Mouse (Mus musculus) embryonic facial prominence, embryonic 13.5 days (tissue): ENCODE results near the gene 2310061N02Rik. TPM values are rescaled to one million over a fixed set of nuclear protein-coding genes. Genes with fewer than 3 reads are reported as not detected.

Experiments used
- ATAC-seq: fragments of 200-750 bp; cut with Nextera tagmentation; 2 replicates; pipeline ENCODE4 v1.8.0; 2017; ENCODE audit warnings: low read depth; ENCODE audit not compliant: insufficient number of reproducible peaks, insufficient read depth, low FRiP score, low TSS enrichment
- H3K27ac ChIP-seq: fragments of 300-500 bp; sonication (generic); 2 replicates; pipeline ENCODE4 v1.5.1; 2015; ENCODE audit warnings: moderate library complexity, mild to moderate bottlenecking, inconsistent platforms
- H3K27me3 ChIP-seq: fragments of 300-500 bp; sonication (generic); 2 replicates; pipeline ENCODE4 v1.6.1; 2015; ENCODE audit warnings: mild to moderate bottlenecking, inconsistent platforms
- H3K36me3 ChIP-seq: fragments of 300-500 bp; sonication (generic); 2 replicates; pipeline ENCODE4 v1.6.1; 2015; ENCODE audit warnings: mild to moderate bottlenecking, inconsistent platforms
- H3K4me1 ChIP-seq: fragments of 300-500 bp; sonication (generic); 2 replicates; pipeline ENCODE4 v1.6.1; 2015; ENCODE audit warnings: inconsistent platforms
- H3K4me2 ChIP-seq: fragments of 300-500 bp; sonication (generic); 2 replicates; pipeline ENCODE4 v1.6.1; 2015; ENCODE audit warnings: moderate library complexity, mild to moderate bottlenecking, inconsistent platforms
- H3K4me3 ChIP-seq: fragments of 300-500 bp; sonication (generic); 2 replicates; pipeline ENCODE4 v1.5.1; 2015; ENCODE audit warnings: mild to moderate bottlenecking, inconsistent platforms
- H3K9ac ChIP-seq: fragments of 300-500 bp; sonication (generic); 2 replicates; pipeline ENCODE4 v1.6.1; 2015; ENCODE audit warnings: mild to moderate bottlenecking, inconsistent platforms
- H3K9me3 ChIP-seq: fragments of 300-500 bp; sonication (generic); 2 replicates; pipeline ENCODE4 v1.6.1; 2016; ENCODE audit warnings: inconsistent platforms
- WGBS: fragments of 180-500 bp; shearing (Covaris S2); methylation state at CpG from one replicate; pipeline ENCODE4 v1.1.7; 2015; ENCODE audit warnings: mixed read lengths; 5-methylcytosine and 5-hydroxymethylcytosine counted together
- polyA plus RNA-seq: library from polyadenylated mRNA; unstranded; fragments of >200 nt; fragmentation: Nextera tagmentation; extraction: Ambion mirVana; gene quantifications from 2 replicates; pipeline ENCODE4 v1.2.1, GENCODE M21; 2015

2310061N02Rik gene
- polyA plus RNA-seq, 1 experiment from 2014 or later, result not detected

DNA sequence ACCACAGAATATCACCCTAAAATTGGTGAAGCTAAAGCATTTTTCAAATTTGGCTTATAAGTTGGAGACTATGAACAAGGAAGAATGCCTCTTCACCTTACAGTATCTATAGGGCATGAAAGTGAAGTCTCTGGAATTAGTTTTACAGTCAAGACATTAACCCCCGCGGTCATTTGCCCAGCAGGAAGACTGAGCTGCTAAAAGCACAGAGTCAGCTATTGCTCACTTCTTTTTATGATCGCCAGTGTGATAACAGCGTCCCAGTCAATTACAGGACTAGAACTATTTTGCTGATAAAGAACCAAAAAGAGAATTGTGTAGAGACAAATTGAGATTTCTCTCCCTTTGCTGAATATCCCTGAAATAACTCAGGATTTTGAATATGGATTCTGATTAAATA lies 11.5 kb downstream of the 2310061N02Rik start:
- H3K4me2 ChIP-seq, result no peak overlapping the region
- peaks cover 3% of the 10 kb centered on the region; the same call in 1 of the 2 replicates for H3K4me1 ChIP-seq
- H3K4me3 ChIP-seq, result no peak overlapping the region
- H3K9me3 ChIP-seq, result no peaks in the 10 kb centered on the region
- H3K9ac ChIP-seq, result no peak overlapping the region
- no peak for ATAC-seq
- H3K36me3 ChIP-seq, result no peaks in the 10 kb centered on the region
- no peaks in the 10 kb centered on the region for H3K27me3 ChIP-seq
- 72% methylated on average over 4 of the region's 4 CpGs for WGBS
- no peak overlapping the region for H3K27ac ChIP-seq

DNA sequence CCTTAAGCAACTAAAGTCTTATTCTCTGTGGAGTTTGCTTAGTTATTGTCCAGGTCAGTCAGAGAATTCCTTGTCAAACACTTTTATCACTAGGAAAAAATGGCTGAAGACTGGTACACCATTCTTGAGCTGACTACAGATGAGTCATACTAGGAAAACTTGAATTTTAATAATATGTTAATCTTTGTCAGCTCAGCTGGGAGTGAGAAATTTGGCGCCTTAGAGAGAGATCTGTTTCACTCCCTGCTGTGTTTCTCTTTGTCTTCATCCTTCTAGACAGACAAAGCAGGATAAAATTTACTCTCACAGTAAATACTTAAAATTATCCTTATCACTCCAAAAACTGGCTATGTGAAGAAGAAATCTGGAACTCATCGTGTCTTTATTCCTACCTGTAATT lies 26.5 kb downstream of the 2310061N02Rik start:
- WGBS, result 58% methylated on average over 2 of the region's 2 CpGs

DNA sequence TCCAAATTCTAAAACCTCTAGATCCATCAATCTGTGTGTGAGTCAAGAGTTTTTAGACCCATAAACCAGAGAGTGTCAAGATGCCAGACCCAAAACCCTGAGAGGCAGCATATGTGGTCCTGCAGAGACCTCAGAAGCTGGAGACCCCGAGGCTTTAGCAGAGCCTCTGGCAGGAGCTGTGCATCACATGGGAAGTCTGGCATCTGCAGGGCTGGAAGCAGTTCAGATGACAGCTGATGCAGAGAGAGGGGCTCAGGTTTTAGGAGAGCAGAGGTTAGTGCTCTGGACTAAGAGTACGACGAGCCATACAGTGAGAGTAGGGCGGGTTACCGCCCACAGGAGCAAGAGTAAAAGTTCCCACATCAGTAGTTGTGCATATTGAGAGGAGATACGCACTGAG lies 28.7 kb downstream of the 2310061N02Rik start:
- Histone ChIP-seq H3K4me2 (no peak overlapping the region), H3K9ac (no peak overlapping the region), H3K4me3 (no peak overlapping the region), H3K4me1 (no peaks in the 10 kb centered on the region), H3K9me3 (no peaks in the 10 kb centered on the region), H3K27ac (no peak overlapping the region), H3K36me3 (no peaks in the 10 kb centered on the region), H3K27me3 (no peaks in the 10 kb centered on the region)
- ATAC-seq, result no peak
- WGBS, result 86% methylated on average over 6 of the region's 6 CpGs

More for the DNA sequence above, 26.5 kb downstream of the 2310061N02Rik start:
- Histone ChIP-seq H3K27ac (no peak overlapping the region), H3K9ac (no peak overlapping the region), H3K9me3 (no peaks in the 10 kb centered on the region), H3K4me2 (no peak overlapping the region), H3K36me3 (no peaks in the 10 kb centered on the region), H3K27me3 (no peaks in the 10 kb centered on the region), H3K4me3 (no peak overlapping the region), H3K4me1 (no peaks in the 10 kb centered on the region)
- ATAC-seq, result no peak

DNA sequence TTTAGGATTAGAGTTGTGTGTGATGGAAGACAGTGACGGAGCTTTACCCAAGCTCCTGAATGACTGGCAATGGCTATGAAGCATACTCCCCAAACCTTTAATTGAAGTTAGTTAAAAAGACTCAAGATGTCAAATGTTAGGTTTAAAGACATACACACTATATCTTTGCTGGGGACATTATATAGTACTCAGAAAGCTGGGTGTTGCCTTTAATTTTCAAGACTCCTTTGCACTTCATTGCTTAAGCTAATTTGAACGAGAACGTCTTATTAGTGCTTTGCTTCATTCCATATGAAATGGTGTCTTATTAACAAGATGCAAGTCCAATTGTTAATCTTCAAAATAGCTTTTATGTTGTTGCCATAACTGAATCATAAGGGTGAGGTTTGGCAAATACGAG lies 36.2 kb downstream of the 2310061N02Rik start, which contains the start of gene Krtap27-1:
Krtap27-1 (minus strand) TSS at position 101 of the 400 bp plus-strand sequence.
- no peak for ATAC-seq
- WGBS, result 90% methylated on average over 4 of the region's 4 CpGs

DNA sequence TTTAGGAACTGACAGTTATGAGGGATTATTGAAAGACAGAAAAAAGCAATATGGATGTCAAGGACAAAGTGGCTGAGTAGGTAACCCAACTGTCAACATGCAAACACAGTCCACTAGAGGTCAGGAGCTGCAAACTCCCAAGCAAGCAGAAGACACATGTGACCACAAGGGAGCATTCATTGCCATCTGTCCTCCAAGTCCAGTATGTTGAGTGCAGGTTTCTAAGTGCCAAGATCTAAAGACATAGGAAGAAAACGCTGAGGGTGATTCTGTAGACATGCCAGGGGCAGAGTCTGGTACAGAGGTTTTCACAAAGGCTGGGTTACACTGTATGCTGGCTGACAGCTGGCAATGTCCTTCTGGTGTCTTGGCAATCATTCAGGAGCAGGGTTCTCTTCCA lies 50.3 kb downstream of the 2310061N02Rik start:
- Histone ChIP-seq H3K4me3 (no peak overlapping the region), H3K4me2 (no peak overlapping the region), H3K9me3 (no peaks in the 10 kb centered on the region), H3K27me3 (no peaks in the 10 kb centered on the region), H3K27ac (no peak overlapping the region), H3K9ac (no peak overlapping the region), H3K4me1 (no peaks in the 10 kb centered on the region), H3K36me3 (no peaks in the 10 kb centered on the region)
- ATAC-seq, result no peak
- WGBS, result 52% methylated on average over 1 of the region's 1 CpGs

More for the DNA sequence above, 36.2 kb downstream of the 2310061N02Rik start, which contains the start of gene Krtap27-1:
- H3K9ac ChIP-seq, result no peak within 1 kb of the TSS
- 0 out of 2 replicates have a peak, but pooled peaks cover 3% of the 10 kb centered on the region for H3K4me1 ChIP-seq
- no peaks in the 10 kb centered on the region for H3K9me3 ChIP-seq
- H3K4me2 ChIP-seq, result no peak within 1 kb of the TSS
- H3K27ac ChIP-seq, result no peak within 1 kb of the TSS
- no peaks in the 10 kb centered on the region for H3K36me3 ChIP-seq
- H3K27me3 ChIP-seq, result no peaks in the 10 kb centered on the region
- H3K4me3 ChIP-seq, result no peak within 1 kb of the TSS

Other genes with a start within 250 kb of the 2310061N02Rik start
- gene Cldn17, start 201.0 kb downstream of the 2310061N02Rik start, polyA plus RNA-seq, result not detected in 2 replicates
- 7.9 and 10.1 TPM in 2 replicates for gene Cldn8, start 144.8 kb downstream of the 2310061N02Rik start, polyA plus RNA-seq
- gene Krtap24-1, start 95.7 kb downstream of the 2310061N02Rik start, polyA plus RNA-seq, result not detected in 2 replicates
- gene 2310079G19Rik, start 80.3 kb downstream of the 2310061N02Rik start, polyA plus RNA-seq, result not detected in 2 replicates
- not detected in 2 replicates for gene Krtap26-1, start 60.2 kb downstream of the 2310061N02Rik start, polyA plus RNA-seq
- not detected in 2 replicates for gene Krtap27-1, start 36.3 kb downstream of the 2310061N02Rik start, polyA plus RNA-seq
- not detected in 2 replicates for gene Krtap13-1, start 20.9 kb upstream of the 2310061N02Rik start, polyA plus RNA-seq
- gene Krtap13, start 43.7 kb upstream of the 2310061N02Rik start, polyA plus RNA-seq, result not detected in 2 replicates
- not detected in 2 replicates for gene 2310034C09Rik, start 50.9 kb upstream of the 2310061N02Rik start, polyA plus RNA-seq
- gene 2310057N15Rik, start 66.2 kb upstream of the 2310061N02Rik start, polyA plus RNA-seq, result not detected in 2 replicates
- not detected in 2 replicates for gene Gm5965, start 69.9 kb upstream of the 2310061N02Rik start, polyA plus RNA-seq
- not detected in 2 replicates for gene Gm20741, start 104.3 kb upstream of the 2310061N02Rik start, polyA plus RNA-seq
- not detected in 2 replicates for gene Krtap15, start 112.3 kb upstream of the 2310061N02Rik start, polyA plus RNA-seq
- not detected in 2 replicates for gene Krtap14, start 118.2 kb upstream of the 2310061N02Rik start, polyA plus RNA-seq
- not detected in 2 replicates for gene Krtap19-1, start 161.4 kb upstream of the 2310061N02Rik start, polyA plus RNA-seq
- not detected in 2 replicates for gene Krtap19-2, start 166.3 kb upstream of the 2310061N02Rik start, polyA plus RNA-seq
- not detected in 2 replicates for gene Krtap19-3, start 170.1 kb upstream of the 2310061N02Rik start, polyA plus RNA-seq
- not detected in 2 replicates for gene Krtap19-4, start 177.1 kb upstream of the 2310061N02Rik start, polyA plus RNA-seq
- gene Krtap19-5, start 188.5 kb upstream of the 2310061N02Rik start, polyA plus RNA-seq, result not detected in 2 replicates
- gene Krtap19-9b, start 224.3 kb upstream of the 2310061N02Rik start, polyA plus RNA-seq, result not detected in 2 replicates